Mouse (Mus musculus): ENCODE measurements around the gene BC048679.

DNA sequence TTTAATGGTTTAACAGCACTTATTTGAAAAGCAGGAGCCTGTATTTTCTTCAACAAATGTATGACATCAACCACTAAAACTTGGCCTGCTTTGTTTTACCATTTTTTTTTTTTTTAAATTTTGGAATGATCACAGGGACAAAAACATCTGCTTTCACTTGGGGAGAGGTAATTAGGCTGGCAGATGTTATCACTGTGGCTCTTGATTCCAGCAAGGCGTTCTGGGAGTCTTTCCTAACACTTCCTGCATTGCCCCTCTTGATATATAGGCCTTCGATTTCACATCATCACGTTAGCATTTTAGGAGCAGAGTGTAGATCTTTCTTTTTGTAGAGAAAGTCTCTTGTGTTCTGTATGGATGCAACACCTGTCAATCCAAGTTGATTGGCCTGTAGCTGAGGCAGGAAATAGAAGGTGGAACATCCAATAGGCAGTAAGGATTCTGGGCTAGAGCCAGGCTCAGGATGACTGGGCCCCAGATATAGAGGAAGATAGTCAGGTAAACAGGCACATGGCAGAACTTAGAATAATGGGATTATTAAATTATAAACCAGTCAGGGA is 18.5 kb downstream of the BC048679 start:
- TF ChIP-seq POLR2A (IDR thresholded peaks at IDR 0.05; ENCODE audit: insufficient read depth, low read depth, low read length): no peak
- TF ChIP-seq CTCF (IDR thresholded peaks at IDR 0.05; ENCODE audit: insufficient read depth, low read depth, low read length): no peak

Data from olfactory bulb, adult 2 months (tissue).